Mouse (Mus musculus) MEL (cell line): ENCODE results near the gene Ccl7.

Experiments
- CHD1 ChIP-seq: IDR thresholded peaks from 2 replicates; pipeline ENCODE4 v1.6.1; 2012; ENCODE audit warnings: low read depth, mild to moderate bottlenecking, inconsistent platforms, low read length, improper control_type of control experiment
- CTCF ChIP-seq, 3 experiments: IDR thresholded peaks in 2 of 3; conservative IDR thresholded peaks in 1 of 3; 2 replicates each; pipeline ENCODE4 v1.5.1; 2011 to 2012; ENCODE audit warnings: low read length in 3 of 3, low read depth in 2 of 3, mild to moderate bottlenecking in 2 of 3, improper control_type of control experiment in 1 of 3, inconsistent platforms in 1 of 3, mixed read lengths in 1 of 3, moderate library complexity in 1 of 3; ENCODE audit not compliant: control insufficient read depth in 1 of 3, insufficient read depth in 1 of 3, poor library complexity in 1 of 3, severe bottlenecking in 1 of 3
- ELF1 ChIP-seq: IDR thresholded peaks from 2 replicates; pipeline ENCODE4 v1.6.1; 2014; ENCODE audit warnings: low read depth, mild to moderate bottlenecking, inconsistent platforms, low read length, improper control_type of control experiment, moderate library complexity
- GATA1 ChIP-seq: IDR thresholded peaks from 2 replicates; pipeline ENCODE4 v1.6.1; 2011; ENCODE audit warnings: low read depth, low read length, improper control_type of control experiment
- HCFC1 ChIP-seq: IDR thresholded peaks from 2 replicates; pipeline ENCODE4 v1.6.1; 2012; ENCODE audit warnings: low read depth, mild to moderate bottlenecking, inconsistent platforms, low read length, improper control_type of control experiment, moderate library complexity
- MAX ChIP-seq: IDR thresholded peaks from 2 replicates; pipeline ENCODE4 v1.6.1; 2011; ENCODE audit warnings: low read length, improper control_type of control experiment
- MXI1 ChIP-seq: IDR thresholded peaks from 2 replicates; pipeline ENCODE4 v1.6.1; 2011; ENCODE audit warnings: mild to moderate bottlenecking, low read depth, low read length, improper control_type of control experiment
- POLR2A ChIP-seq, 2 experiments: IDR thresholded peaks; 2 replicates each; pipeline ENCODE4 v1.6.1; 2011 to 2012; ENCODE audit warnings: low read length in 2 of 2, mild to moderate bottlenecking in 2 of 2, control low read depth in 1 of 2, improper control_type of control experiment in 1 of 2, low read depth in 1 of 2, moderate library complexity in 1 of 2; ENCODE audit not compliant: control insufficient read depth in 1 of 2, insufficient read depth in 1 of 2, poor library complexity in 1 of 2
- RAD21 ChIP-seq: IDR thresholded peaks from 2 replicates; pipeline ENCODE4 v1.6.1; 2011; ENCODE audit warnings: mild to moderate bottlenecking, low read depth, low read length, improper control_type of control experiment
- TAL1 ChIP-seq: IDR thresholded peaks from 2 replicates; pipeline ENCODE4 v1.6.1; 2012; ENCODE audit warnings: mild to moderate bottlenecking, inconsistent platforms, low read length, moderate library complexity, mixed read lengths
- ZKSCAN1 ChIP-seq: IDR thresholded peaks from 2 replicates; pipeline ENCODE4 v1.6.1; 2012; ENCODE audit warnings: low read depth, mild to moderate bottlenecking, inconsistent platforms, low read length, improper control_type of control experiment, moderate library complexity
- ZMIZ1 ChIP-seq: IDR thresholded peaks from 2 replicates; pipeline ENCODE4 v1.6.1; 2012; ENCODE audit warnings: low read depth, mild to moderate bottlenecking, inconsistent platforms, low read length, improper control_type of control experiment, moderate library complexity
- ZNF384 ChIP-seq: IDR thresholded peaks from 2 replicates; pipeline ENCODE4 v1.6.1; 2012; ENCODE audit warnings: low read depth, mild to moderate bottlenecking, inconsistent platforms, low read length, improper control_type of control experiment

DNA sequence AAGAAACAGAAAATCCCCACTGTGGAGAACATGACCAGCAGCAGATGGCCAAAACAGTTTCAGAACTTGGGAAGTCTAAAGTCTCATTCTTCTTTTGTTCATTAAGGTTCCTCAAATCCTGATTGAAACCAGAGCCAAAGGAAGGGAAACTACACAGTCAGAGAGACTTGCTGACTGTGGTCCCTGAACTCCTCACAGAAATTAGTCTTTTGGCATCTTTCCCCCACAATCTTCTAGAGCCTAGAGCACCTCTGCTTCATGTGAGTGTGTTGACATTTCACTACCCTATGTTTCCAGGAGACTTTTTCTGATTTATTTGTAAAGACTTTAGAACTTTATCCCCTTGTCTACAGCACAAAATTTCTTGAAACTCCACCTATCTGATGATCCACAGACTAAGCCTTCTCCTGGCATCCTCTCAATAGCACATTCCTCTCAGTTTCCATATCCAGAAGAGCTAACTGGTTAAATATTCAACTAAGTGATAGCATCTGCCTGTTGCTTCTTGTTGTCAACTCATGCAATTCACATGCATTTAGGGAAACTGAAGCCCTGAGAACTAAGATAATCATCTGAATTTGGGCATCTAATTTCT is 32.7 kb downstream of the Ccl7 start:
- no peak for TF ChIP-seq MAX
- no peak for TF ChIP-seq CHD1
- TF ChIP-seq ZMIZ1 = no peak
- TF ChIP-seq MXI1 = no peak
- no peak for TF ChIP-seq HCFC1
- TF ChIP-seq ELF1 = no peak
- no peak for TF ChIP-seq ZKSCAN1
- TF ChIP-seq POLR2A (IDR thresholded peaks at IDR 0.05; ENCODE audit: control insufficient read depth in 1 of 2, insufficient read depth in 1 of 2, low read depth in 1 of 2, low read length in 2 of 2, poor library complexity in 1 of 2) = no peak
- TF ChIP-seq GATA1 = no peak
- TF ChIP-seq CTCF (IDR thresholded peaks at IDR 0.05 in 2 of 3, conservative IDR thresholded peaks at IDR 0.05 in 1 of 3; ENCODE audit: control insufficient read depth in 1 of 3, insufficient read depth in 1 of 3, low read depth in 2 of 3, low read length in 3 of 3, poor library complexity in 1 of 3, severe bottlenecking in 1 of 3) = no peak
- TF ChIP-seq RAD21 = no peak
- no peak for TF ChIP-seq ZNF384
- TF ChIP-seq TAL1 = no peak
